In the genomic region with DNA sequence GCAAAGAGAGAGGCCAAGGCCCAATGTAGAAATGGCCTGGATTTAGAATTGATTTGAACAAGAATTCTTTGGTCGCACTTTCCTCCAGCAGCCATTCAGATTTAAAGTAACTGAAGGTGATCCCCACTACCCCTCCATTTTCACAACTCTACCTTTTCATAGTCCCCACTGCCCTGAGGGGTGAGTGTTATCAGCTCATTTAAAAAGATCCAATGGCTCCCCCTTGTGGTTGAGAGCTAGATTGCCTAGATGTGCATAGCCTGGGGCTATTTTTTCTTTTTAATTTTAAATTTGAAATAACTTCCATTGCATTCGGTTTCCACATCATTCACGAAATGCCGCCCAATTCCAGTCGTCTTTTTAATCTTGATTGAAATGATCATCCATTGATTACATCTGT, we compare ENCODE assay signal across 8 mouse cellular contexts. TPM values are rescaled to one million over a fixed set of nuclear protein-coding genes. Genes with fewer than 3 reads are reported as not detected.
A peak's percentile ranks its signal among the peaks of the same experiment; 100 is the strongest.
DNase-seq lines count a peak whose midpoint lies in the region; ATAC-seq and TF ChIP-seq lines count a peak whose summit lies in the region.

No protein-coding gene starts in this region.

- H3K4me3 ChIP-seq in left cerebral cortex, adult 2 months, result no peak overlapping the region

- intact Hi-C loops in left cerebral cortex, adult 2 months (cut with DNase I), result no loop called here

- peak; percentile 79 for TF ChIP-seq CTCF in left cerebral cortex, adult 2 months (IDR thresholded peaks at IDR 0.05)

- peak; percentile 35 for DNase-seq in adrenal gland, adult 2 months
- DNase-seq in adrenal gland, postnatal 4 days (ENCODE audit: low spot score in 2 of 2), result no peak
- peak; percentile 9 to 15 for DNase-seq in left cerebral cortex, adult 2 months (ENCODE audit: extremely low spot score in 1 of 2, low spot score in 2 of 2)
- no peak for DNase-seq in left cerebral cortex, adult 8-10 months (ENCODE audit: low spot score in 2 of 2)
- DNase-seq in adrenal gland, postnatal 25 days, result peak; percentile 15
- DNase-seq in mesoderm, embryonic 11.5 days (ENCODE audit: low read depth, low spot score), result peak; percentile 53
- DNase-seq in yolk sac, embryonic 10.5 days (ENCODE audit: low spot score), result no peak

- H3K27ac ChIP-seq in left cerebral cortex, adult 2 months, result no peak overlapping the region

- ATAC-seq in granulocyte monocyte progenitor cell, adult 5-6 weeks (replicated peaks; ENCODE audit: poor library complexity, severe bottlenecking), result peak; percentile 37

RNA-seq across cellular contexts. Expression of gene Slc35g1, which starts 33.5 kb away (rescaled TPM):
- total RNA-seq in adrenal gland, adult 2 months (2021), result 10 to 100 TPM; 13.9 to 25.4 TPM
- 4.8 and 5.4 TPM in 2 replicates for polyA plus RNA-seq in adrenal gland, adult 2 months (2012; rRNA removed)
- total RNA-seq in adrenal gland, postnatal 4 days (2021), result 10 to 100 TPM; 19.2 to 21.0 TPM
- total RNA-seq in left cerebral cortex, adult 2 months (2021), result 1 to 10 TPM; 1.6 to 2.3 TPM
- total RNA-seq in left cerebral cortex, adult 8-10 months (2022), result 1 to 10 TPM; 1.5 to 2.3 (median 2.1) TPM
- total RNA-seq in adrenal gland, postnatal 25 days (2021), result 22.5 and 28.3 TPM in 2 replicates
- total RNA-seq in granulocyte monocyte progenitor cell, adult 5-6 weeks (2014; fragmentation: Nextera tagmentation), result 12.1 and 14.0 TPM in 2 replicates
- total RNA-seq in granulocyte monocyte progenitor cell, adult 5-6 weeks (2017), result 7.9 and 13.2 TPM in 2 replicates

RNA-seq across cellular contexts. Expression of gene Plce1, which starts 51.6 kb away (rescaled TPM):
- 1 to 10 TPM; 5.9 to 8.9 TPM for total RNA-seq in adrenal gland, adult 2 months (2021)
- polyA plus RNA-seq in adrenal gland, adult 2 months (2012; rRNA removed), result 0.81 TPM in 2 replicates
- total RNA-seq in adrenal gland, postnatal 4 days (2021), result 10 to 100 TPM; 11.4 to 11.9 TPM
- 1 to 10 TPM; 4.8 to 5.6 TPM for total RNA-seq in left cerebral cortex, adult 2 months (2021)
- 10 to 100 TPM in 2 of 4 experiments, 1 to 10 TPM in 2; 6.1 to 12.6 (median 8.8) TPM for total RNA-seq in left cerebral cortex, adult 8-10 months (2022)
- total RNA-seq in adrenal gland, postnatal 25 days (2021), result 4.0 and 4.7 TPM in 2 replicates
- total RNA-seq in granulocyte monocyte progenitor cell, adult 5-6 weeks (2014; fragmentation: Nextera tagmentation), result not detected in 2 replicates
- total RNA-seq in granulocyte monocyte progenitor cell, adult 5-6 weeks (2017), result not detected in 2 replicates

Comparison
In these comparisons a context has a peak if more than half of its experiments do, and no peak if none do; other contexts are left out.
1. DNase-seq: peak in adrenal gland, adult 2 months (single experiment), left cerebral cortex, adult 2 months (2 of 2), adrenal gland, postnatal 25 days (single experiment) and mesoderm, embryonic 11.5 days (single experiment); none in adrenal gland, postnatal 4 days (0 of 2), left cerebral cortex, adult 8-10 months (0 of 2) and yolk sac, embryonic 10.5 days (single experiment).